Mouse (Mus musculus): ENCODE measurements at regions not wholly inside any gene's neighbourhood (a gene's known extent, or its start where the extent isn't known, plus 50 kb on each side); places are given as distances from the start of the nearest gene placed in this dataset.
"Not testable (repeated sequence)": the region's sequence is repeated elsewhere in the genome, so short reads cannot be mapped to it uniquely, and the experiment has no call there.

GRCm38 (mm10) chr9:78769168-78769567, 153.8 kb downstream of the Cd109 start:
- DNase-seq (ENCODE audit: low read depth): peak; percentile 53

- no peak for DNase-seq (ENCODE audit: low read depth)
Observed at GRCm38 (mm10) chr9:78773936-78774335, 158.6 kb downstream of the Cd109 start.

- peak; percentile 31 for DNase-seq (ENCODE audit: low read depth)
Observed at GRCm38 (mm10) chr9:78775462-78775861, 160.1 kb downstream of the Cd109 start.

GRCm38 (mm10) chr9:78780595-78780994, 165.2 kb downstream of the Cd109 start:
- no peak for DNase-seq (ENCODE audit: low read depth)

GRCm38 (mm10) chr9:78782297-78782696, 167.0 kb downstream of the Cd109 start:
- DNase-seq (ENCODE audit: low read depth): no peak

- DNase-seq (ENCODE audit: low read depth): no peak
Observed at GRCm38 (mm10) chr9:78782860-78783259, 167.5 kb downstream of the Cd109 start.

- peak; percentile 37 for DNase-seq (ENCODE audit: low read depth)
Observed at GRCm38 (mm10) chr9:78787866-78788265, 172.5 kb downstream of the Cd109 start.

GRCm38 (mm10) chr9:78789703-78790102, 174.4 kb downstream of the Cd109 start:
- DNase-seq (ENCODE audit: low read depth): no peak

GRCm38 (mm10) chr9:78790155-78790554, 174.8 kb downstream of the Cd109 start:
- DNase-seq (ENCODE audit: low read depth): no peak

- no peak for DNase-seq (ENCODE audit: low read depth)
Observed at GRCm38 (mm10) chr9:78795801-78796200, 180.5 kb downstream of the Cd109 start.

- no peak for DNase-seq (ENCODE audit: low read depth)
Observed at GRCm38 (mm10) chr9:78817221-78817620, 201.9 kb downstream of the Cd109 start.

GRCm38 (mm10) chr9:78821554-78822212, 206.3 kb downstream of the Cd109 start:
- not testable (repeated sequence) for DNase-seq (ENCODE audit: low read depth)

- DNase-seq (ENCODE audit: low read depth): peak; percentile 49
Observed at GRCm38 (mm10) chr9:78844969-78845683, 229.8 kb downstream of the Cd109 start.

- DNase-seq (ENCODE audit: low read depth): no peak
Observed at GRCm38 (mm10) chr9:78846110-78846509, 230.8 kb downstream of the Cd109 start.

GRCm38 (mm10) chr9:78847890-78848563, 232.7 kb downstream of the Cd109 start:
- DNase-seq (ENCODE audit: low read depth): no peak

- DNase-seq (ENCODE audit: low read depth): not testable (repeated sequence)
Observed at GRCm38 (mm10) chr9:78848564-78848893, 233.2 kb downstream of the Cd109 start.

- DNase-seq (ENCODE audit: low read depth): no peak
Observed at GRCm38 (mm10) chr9:78856981-78857380, 241.6 kb downstream of the Cd109 start.

- no peak for DNase-seq (ENCODE audit: low read depth)
Observed at GRCm38 (mm10) chr9:78859956-78860355, 244.6 kb downstream of the Cd109 start.

GRCm38 (mm10) chr9:78872561-78872960, 257.2 kb downstream of the Cd109 start:
- no peak for DNase-seq (ENCODE audit: low read depth)

GRCm38 (mm10) chr9:78879955-78880642, 264.8 kb downstream of the Cd109 start:
- DNase-seq (ENCODE audit: low read depth): no peak

GRCm38 (mm10) chr9:78880643-78881306, 265.4 kb downstream of the Cd109 start:
- DNase-seq (ENCODE audit: low read depth): no peak

- DNase-seq (ENCODE audit: low read depth): no peak
Observed at GRCm38 (mm10) chr9:78881307-78881790, 266.0 kb downstream of the Cd109 start.

Data from induced T-regulatory cell, adult 2 months (primary cell).